Mouse (Mus musculus) NIH3T3 (cell line): ENCODE measurements around the gene Trmt1.

Experiments used
- DNase-seq: peaks from one replicate; pipeline ENCODE4 v3.0.0-alpha.2; 2012; ENCODE audit warnings: low read depth

The Trmt1 gene

DNA sequence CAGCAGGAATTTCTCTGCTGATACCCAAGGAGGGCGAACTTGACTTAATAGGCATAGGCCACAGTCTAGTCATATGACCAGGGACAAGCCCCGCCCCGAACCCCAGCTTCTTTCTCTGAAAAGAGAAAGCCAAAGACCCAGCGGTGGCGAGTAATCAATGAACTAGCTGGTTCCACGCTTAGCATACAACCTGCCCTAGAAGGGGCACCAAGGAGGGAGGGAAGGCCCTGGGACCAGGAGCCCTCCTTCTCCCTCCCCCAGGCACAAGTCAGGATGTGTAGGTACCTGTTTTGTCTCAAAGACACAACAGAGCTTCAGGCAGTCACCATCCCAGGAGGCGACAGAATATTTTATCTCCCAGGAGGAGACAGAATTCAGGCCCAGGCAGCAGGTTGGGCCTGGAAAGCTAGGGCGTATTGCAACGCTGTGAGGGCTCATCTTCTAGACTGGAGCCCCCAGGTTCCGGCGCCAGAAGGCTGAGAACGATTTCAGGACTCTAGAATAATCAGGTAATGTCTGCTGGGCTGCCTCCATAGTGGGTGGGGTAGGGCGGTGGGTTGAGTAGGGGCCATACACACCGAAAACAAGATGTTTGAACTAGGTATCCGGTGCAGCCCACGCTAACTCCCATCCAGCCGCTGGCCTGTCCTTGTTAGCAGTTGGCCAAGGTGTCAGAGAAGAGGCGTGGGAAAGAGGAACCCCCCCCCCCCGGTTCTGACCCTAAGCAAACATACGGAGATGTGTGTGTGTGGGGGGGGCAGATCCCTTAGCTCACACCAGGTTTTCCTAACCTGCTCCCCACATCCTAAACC, at the start of gene Trmt1:
TSS of gene Trmt1 (plus strand) at position 117 of the 812 bp plus-strand sequence.
- peak; percentile 79 for DNase-seq

GRCm38 (mm10) chr8:84637946-84638554, 48.1 kb upstream of the Trmt1 start:
- DNase-seq = peak; percentile 43

- no peak for DNase-seq
Measured at GRCm38 (mm10) chr8:84638555-84639161, 47.4 kb upstream of the Trmt1 start.

DNA sequence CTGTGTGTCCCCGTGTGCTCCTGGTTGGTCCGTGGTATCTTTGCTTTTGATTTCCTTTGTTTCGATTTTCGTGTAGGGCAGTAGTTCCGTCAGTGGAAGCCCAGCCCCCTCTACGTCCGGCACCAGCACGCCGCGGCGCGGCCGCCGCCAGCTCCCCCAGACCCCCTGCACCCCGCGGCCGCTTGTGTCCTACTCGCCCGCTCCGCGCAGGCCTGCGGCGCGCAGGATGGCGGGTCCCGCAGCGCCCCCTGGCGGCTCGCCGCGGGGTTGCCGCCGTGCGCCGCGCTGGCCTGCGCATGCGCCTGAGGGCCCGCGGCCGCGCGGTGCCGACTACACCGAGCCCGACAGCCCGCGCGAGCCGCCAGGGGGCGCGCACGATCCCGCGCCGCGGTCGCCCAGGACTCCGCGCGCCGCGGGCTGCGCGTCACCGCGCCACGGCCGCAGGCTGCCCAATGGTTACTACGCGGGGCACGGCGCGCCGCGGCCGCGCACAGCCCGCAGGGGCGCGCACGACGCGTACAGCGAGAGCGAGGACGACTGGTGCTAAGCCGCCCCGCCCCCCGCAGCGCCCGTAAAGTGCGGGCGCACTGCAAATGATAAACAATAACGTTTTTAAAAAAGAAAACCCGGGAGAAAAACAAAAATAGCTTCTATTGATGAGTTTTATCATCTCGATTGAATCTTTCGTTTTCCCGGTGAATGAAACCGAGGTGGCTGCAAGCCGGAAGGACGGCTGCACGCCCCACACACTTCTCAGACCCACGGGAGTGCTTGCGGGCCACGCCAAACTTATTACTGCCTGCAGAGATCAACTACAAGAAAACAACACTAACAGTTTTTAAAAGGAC, 46.7 kb upstream of the Trmt1 start:
- peak; percentile 98 for DNase-seq

GRCm38 (mm10) chr8:84640010-84640588, 46.0 kb upstream of the Trmt1 start:
- DNase-seq = no peak

DNA sequence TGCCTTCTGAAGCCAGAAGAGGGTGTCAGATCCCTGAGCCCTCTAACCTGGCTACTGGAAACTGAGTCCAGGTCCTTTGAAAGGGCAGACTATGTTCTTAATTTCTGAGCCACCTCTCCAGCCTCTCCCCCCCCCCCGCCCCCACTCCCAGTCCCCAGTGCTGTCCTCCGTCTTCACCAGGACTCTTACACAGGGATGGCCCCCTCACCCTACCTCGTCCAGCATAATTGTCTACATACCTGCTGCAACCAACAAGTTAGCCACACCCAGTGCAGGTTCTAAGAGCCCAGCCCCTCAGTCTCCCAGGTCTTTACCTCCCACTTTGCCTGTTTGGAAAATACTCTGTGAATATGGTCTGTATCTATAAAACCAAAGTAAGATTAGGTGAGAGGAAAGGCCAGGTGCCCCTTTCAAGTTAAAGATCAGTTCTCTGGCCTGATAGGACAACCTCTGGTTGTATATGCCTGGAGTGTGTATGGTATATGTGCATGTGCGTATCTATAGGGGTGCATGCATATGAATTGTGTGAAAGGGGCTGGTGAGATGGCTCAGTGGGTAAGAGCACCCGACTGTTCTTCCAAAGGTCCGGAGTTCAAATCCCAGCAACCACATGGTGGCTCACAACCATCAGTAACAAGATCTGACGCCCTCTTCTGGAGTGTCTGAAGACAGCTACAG, 45.4 kb upstream of the Trmt1 start:
- DNase-seq = no peak

- peak; percentile 38 for DNase-seq
Measured at GRCm38 (mm10) chr8:84641578-84642361, 44.3 kb upstream of the Trmt1 start.

GRCm38 (mm10) chr8:84643019-84643418, 43.1 kb upstream of the Trmt1 start:
- DNase-seq = no peak

DNA sequence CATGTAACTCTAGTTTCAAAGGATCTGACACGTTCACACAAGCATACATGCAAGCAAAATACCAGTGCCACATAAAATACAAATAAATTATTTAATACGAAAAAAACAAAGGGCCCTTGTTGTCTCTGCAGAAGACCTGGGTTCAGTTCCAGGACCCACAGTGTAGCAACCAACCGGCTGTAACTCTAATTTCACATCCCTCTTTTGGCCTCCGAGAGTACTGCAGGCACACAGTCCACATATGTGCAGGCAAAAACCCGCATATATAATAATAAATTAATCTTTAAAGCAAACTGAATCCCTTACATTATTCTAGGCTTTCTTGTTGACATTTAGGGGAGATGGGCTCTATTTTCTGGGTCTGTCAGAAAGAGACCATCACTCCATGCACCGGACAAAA, 39.3 kb upstream of the Trmt1 start:
- peak; percentile 38 for DNase-seq

DNA sequence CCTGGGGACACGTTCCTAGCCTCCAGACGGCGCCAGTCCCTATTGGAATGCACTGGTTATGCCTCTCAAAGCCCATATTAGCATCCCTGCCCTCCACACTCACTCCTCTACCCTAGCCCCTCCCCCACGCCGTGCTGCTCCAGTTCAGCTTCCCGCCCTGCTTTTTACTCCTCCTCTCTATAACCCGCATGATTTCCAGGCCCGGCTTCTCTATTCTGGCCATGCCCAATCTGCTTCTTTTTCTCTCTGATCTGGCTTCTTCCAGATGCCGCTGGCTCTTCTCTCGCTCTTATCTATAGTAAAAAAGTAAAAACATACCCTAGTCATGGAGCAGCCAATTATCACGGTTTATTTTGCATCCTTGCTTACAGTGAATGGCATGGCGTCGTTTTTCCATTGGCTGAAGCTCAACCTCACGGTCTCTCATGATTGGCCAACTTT, 38.6 kb upstream of the Trmt1 start:
- DNase-seq = no peak

GRCm38 (mm10) chr8:84650213-84650612, 35.9 kb upstream of the Trmt1 start:
- no peak for DNase-seq

GRCm38 (mm10) chr8:84653092-84653631, 32.9 kb upstream of the Trmt1 start:
- DNase-seq = no peak

DNA sequence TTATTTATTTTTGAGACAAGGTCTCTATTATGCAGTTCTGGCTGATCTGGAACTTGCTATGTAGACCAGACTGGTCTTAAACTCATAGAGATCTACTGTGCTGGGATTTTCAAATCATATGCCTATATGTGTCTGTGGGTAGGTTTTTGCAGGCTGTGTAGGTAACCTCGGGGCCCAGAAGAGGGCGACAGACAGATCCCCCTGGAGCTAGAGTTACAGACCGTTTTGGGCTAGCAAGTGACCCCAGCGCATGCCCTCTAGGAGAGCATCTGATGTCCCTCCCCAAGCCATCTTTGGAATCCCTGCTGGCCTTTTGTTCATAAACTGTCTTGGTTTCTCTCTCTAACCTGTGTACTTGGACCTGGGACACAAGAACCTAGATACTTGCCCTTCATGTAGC, 31.5 kb upstream of the Trmt1 start:
- DNase-seq = no peak

GRCm38 (mm10) chr8:84655336-84656190, 30.5 kb upstream of the Trmt1 start:
- no peak for DNase-seq

GRCm38 (mm10) chr8:84656191-84656525, 29.9 kb upstream of the Trmt1 start:
- DNase-seq = no peak

- peak; percentile 88 for DNase-seq
Measured at GRCm38 (mm10) chr8:84656641-84657126, 29.4 kb upstream of the Trmt1 start.

- DNase-seq = no peak
Measured at GRCm38 (mm10) chr8:84657203-84657602, 28.9 kb upstream of the Trmt1 start.

DNA sequence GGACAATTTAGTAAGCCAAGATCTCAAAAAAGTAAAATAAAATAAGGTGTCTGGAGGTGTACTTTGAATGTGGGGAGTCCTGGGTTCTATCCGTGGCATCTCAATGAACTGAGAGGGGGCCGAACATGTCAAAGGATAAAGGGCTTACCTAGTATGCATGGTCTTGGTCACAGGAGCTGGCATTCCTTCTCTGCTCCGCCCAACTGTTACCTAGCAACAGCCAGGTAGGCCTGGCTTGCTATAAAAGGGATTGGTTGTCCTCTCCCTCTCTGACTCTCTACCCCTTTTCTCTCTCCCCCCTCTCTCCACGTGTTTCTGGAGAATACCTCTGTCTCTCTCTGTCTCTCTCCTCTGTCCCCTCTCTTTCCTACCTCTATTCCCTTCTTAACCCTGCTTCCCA, 28.4 kb upstream of the Trmt1 start:
- DNase-seq = no peak

- no peak for DNase-seq
Measured at GRCm38 (mm10) chr8:84658951-84659350, 27.2 kb upstream of the Trmt1 start.
